Mouse (Mus musculus) embryo, embryonic 10.5 days (tissue): ENCODE measurements at regions not wholly inside any gene's neighbourhood (a gene's known extent, or its start where the extent isn't known, plus 50 kb on each side); places are given as distances from the start of the nearest gene placed in this dataset.
A peak's percentile ranks its signal among the peaks of the same experiment; 100 is the strongest.

Experiments
- DNase-seq: peaks from one replicate; pipeline ENCODE4 v3.0.0-alpha.2; 2015; ENCODE audit warnings: low spot score

DNA sequence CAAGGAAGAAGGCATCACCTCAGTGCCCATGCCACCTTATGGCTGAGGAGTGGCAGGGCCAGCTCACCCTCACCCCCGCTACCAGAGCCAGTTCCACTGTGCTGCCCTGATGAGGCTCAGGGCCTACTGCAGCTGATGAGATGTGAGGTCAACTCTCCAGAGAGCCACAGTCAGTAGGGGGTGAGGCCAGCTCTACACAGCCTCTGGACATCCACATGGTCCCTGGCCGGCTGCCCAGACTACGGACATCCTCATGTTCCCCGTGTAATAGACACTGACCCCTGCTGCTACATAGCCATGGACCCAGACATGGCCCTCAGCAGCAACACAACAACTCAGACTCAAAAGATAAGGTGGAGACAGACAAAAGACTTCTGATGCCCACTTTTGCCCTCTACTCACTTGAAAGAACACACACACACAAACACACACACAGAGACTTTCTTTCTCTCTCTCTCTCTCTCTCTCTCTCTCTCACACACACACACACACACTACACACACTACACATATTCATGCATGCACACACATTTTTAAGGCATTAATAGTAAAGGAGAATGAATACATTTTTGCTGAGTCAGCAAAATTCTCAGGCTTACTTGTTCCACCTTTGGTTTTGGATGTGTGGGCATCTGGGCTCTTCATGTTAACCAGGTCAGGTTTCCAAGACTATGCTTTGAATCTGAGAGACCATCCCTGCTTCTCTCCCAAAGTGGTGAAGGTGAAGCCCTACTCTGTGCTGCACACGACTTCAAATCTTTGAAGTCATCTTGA is 604.4 kb upstream of the Nrp1 start:
- DNase-seq = no peak

DNA sequence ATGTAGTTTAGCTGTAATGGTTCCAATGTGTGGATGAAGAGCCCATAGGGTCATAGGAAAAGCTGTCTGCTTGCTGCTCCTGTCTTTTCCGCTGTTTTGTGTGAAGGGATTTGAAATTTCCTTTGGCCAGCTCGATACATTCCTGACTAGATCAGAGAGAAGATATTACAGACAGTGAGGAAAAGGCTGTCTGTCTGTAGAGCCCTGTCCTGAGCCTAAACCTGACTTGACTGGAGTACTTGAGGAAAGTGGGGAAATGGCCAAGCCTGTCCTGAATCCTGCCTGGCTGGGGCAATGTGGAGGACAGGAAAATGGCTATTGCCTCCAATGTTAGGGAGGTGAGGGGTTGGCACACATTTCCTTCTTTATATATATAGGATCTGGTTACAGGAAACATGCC is 601.0 kb upstream of the Nrp1 start:
- DNase-seq = no peak

DNA sequence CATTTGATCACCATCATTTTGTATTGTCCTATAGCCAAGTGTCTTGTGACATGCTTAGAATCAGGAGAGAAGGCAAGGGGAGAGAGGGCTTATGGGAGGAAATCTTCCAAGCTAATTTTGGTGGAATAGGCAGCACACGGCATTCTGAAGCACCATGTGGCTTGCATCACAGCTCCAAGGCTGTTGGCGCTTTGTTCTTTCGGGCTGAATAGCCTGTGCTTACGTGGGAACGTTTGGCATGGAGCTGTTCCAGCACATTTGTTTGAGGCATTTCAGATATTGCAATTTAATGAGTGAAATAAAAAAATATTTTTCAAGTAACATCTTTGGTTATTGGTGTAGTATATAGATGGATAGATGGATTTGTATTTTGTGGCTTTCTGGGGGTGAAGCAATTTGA is 598.5 kb upstream of the Nrp1 start:
- no peak for DNase-seq

DNA sequence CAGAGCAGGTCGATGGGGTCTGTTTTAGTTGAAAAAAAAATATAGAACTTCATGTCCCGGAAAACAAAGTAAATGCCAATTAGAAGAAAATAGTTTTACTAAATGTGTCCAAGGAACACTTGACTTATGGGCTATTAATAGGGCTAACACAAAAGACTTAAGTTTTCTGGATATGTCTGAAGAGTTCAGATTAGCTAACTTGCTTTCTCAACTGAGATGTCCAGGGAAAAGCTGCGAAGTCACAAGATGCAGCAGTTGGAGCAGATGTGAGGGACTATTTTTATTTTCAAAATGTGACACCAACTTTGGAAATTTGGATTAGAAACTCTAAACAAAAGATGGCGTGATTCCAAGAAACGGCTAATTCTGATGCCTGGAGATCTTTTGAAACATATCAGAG is 593.2 kb upstream of the Nrp1 start:
- no peak for DNase-seq

DNA sequence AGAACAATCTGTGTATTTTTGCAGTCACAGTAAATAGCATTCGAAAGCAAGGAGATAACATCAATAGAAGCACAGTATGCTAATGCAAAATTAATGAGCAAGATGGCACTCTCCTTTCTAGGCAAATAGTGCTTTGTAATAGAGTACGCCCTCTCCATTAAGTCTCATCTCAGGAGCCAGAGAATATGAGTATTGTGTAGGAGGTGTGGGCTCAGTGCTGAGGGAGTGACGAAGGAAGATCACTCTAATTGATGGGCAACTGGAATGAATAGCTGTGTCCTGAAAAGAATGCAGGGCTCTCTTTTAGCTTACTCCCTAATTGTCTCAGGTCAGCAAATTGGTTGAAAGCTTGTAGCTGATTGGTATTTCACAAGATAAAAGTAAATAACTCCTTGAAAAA is 590.1 kb upstream of the Nrp1 start:
- peak; percentile 19 for DNase-seq

DNA sequence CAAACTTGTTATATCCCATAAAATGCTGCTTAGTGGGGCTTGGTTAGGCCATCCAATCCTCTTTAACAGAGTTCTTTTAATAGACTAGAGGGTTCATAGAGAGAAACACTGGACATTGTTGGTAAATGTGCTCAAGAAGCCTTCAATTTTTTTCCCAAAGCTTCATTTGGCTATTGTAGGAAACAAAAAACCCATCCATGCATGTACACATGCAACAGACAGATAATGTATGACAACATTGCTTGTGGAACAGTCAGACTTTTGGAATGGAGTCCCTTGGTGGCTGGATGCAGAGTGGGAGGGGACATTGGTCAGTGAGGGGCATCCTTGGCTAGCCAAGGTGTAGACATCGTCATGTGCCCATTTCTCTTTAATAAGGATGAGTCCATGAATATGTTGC is 588.8 kb upstream of the Nrp1 start:
- no peak for DNase-seq

DNA sequence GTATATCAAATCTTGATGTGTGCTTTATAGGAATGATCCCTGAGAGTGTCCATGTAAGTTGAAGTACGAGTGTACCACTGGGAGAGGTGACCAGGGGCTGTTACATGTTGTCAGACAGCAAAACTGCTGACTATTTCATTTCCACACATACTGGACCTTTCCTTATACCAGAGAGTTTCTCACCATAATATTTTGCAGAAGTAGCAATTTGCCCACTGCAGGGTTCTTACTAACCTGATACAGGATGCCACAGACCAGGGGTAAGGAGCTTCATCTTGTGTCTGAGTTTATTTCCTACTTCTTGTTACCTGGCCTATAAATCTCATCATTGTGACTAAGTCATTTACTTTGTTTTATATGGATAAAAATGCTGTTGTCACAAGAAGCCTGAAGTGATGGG is 586.6 kb upstream of the Nrp1 start:
- no peak for DNase-seq

DNA sequence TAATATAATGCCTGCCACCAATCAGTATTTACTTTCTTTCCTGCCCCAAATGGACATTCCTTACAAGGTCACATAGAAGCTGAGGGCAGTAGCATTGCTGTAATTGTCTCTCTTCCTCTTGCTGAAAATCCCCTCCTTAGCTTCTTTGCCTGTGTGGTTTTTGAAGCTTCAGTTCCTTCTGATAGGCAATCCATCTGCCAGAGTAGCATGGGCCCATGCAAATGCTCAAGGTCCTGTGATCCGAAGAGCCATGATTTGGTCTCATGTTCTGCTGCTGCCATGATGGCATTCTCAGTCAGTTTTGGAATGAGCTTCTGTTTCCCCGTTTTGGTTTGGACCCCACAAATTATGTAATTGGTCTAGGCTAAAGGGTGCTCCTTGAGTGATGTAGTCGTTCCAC is 586.0 kb upstream of the Nrp1 start:
- no peak for DNase-seq

DNA sequence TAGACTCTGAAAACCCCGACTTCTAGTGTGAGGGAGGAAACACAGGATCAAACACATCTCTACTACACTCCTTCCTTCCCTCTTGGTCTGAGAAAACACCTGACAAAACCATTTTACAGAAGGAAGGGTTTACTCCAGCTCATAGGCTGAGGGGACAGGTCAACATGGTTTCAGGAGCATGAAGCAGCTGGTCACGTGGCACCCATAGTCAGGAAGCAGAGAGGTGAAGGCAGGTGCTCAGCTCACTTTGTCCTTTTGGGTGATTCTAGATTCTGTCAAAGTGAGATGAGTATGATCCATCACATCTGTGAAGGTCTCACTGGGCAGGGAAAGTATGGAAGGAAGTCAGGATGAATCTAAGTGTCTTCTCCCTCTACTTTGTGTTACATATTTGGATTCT is 585.5 kb upstream of the Nrp1 start:
- DNase-seq = no peak

DNA sequence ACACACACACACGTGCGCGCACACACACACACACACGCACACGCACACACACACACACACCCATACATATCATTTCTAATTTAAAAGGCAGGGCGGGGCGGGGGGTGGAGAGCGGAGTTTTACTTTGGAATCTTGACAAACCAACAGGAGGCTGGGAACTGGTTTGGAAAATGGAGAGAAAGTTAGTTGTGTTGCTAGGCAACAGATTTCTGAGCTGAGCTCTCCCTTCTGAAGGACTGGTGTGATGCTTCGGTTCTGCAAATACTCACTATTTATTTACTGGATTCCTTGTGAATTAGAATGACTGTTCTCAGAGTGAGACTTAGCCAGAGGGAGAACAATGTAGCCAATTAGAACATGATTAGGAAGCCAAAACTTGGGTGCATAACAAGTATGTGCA is 583.8 kb upstream of the Nrp1 start:
- DNase-seq = peak; percentile 47

DNA sequence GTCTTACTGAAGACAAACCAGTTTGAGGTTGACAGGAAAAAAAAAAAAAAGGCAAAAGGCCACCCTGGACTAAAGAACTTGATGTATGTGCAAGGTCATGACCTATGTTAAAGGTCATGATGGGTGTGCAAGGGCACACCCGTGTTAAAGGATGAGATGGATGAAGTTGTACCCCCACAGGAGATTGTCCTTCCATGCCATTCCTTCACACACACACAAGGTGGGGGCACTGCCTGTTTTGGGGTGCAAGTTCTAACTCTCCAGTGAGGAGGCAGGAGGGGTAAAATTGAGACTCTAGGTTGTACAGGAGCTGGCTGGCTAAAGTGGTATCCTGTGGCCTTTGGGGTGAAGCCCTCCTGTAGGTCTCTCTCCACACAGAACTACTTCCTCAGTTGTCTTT is 583.2 kb upstream of the Nrp1 start:
- DNase-seq = peak; percentile 46

DNA sequence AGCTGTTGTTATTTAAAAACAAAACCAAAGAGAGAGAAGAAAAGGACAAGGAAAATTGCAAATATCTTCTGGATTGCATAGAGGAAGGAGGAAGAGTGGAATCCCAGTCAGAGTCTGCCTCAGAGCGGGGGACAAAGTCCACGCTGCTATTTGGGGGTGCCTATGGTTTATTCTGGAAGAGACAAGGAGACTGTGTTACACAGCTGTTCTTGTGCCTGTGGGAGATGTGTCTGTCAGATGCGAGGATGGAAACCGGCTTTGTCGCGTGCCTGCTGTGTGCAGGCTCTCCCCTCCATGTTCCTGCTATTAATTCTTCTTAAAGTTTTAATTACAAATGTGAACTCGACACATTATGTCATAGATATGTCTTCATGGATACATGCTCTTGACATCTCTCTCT is 582.7 kb upstream of the Nrp1 start:
- DNase-seq = no peak

DNA sequence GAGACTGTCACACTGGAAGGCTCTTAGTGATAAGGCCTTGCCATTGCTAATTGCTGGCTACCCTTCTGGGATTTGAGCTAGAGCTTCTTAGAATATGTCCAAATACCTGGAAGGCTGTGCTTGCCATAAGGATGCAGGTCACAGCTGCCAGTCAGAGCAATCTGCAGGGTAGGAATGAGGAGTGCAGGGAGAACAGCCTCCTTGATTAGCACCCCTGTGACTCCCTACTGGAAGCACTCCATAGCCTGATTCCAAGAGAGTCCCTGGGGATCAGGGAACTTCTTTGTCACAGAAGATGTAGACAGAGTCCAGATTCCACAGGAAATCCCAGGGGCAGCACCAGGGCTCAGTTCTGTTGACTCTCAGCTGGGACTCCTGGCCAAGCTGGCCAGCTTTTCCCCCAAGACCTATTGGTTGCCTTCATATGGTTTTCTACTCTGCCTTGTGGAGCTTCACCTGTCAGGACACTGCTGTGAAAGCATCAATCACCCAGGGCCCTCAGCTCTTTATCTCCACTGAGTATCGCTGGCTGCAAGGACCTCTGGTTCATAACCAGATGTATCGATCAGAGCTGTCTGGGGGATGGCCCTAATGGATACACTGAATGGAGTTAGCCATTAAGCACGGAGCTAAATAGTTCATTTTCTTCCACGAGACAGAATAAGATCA is 579.9 kb upstream of the Nrp1 start:
- peak; percentile 45 for DNase-seq

DNA sequence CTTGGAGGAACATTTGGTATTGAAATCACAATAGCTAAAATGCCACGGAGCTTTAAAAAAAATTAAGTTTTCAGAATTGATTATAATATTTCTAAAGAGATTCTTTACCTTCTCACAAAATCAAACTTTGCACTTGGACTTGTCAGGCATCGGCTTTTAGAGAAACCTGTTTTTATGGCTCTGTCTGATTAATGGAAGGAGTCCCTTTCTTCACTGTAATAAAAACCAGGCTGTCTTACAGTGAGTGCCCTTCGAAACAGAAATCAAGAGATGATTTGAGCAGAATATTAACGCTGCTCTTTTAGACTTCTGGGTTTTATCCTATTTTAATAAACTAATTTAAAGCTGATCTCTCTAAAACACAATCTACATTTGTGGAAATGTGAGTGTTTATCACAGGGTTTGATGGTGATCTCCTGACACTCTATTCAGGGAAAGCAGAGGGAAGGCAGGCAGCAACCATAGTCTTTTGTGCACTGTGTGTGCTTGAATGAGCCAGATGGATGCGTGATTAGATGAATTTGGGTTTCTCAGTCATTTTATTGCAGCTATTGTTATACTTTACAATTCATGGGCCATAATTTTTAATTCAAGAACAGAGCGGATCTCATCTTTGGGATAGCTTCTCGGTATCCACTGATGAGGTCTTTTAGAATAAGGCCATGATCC is 579.2 kb upstream of the Nrp1 start:
- DNase-seq = peak; percentile 24

DNA sequence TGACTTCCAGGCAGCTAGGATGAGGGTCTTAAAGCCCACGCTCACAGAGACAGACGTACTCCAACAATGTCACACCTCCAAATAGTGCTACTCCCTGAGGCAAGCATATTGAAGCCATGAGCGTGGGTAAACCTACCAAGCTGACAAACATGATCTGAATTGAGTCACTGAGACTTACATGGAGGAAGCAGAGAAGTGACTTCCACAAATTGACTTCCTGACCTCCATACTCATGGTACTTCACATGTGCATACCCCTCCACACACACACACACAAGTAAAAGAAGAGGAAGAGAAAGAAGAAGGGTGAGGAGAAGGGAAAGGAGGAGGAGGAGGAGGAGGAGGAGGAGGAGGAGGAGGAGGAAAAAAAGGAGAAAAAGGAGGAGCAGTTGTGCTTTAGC is 577.8 kb upstream of the Nrp1 start:
- DNase-seq = no peak

DNA sequence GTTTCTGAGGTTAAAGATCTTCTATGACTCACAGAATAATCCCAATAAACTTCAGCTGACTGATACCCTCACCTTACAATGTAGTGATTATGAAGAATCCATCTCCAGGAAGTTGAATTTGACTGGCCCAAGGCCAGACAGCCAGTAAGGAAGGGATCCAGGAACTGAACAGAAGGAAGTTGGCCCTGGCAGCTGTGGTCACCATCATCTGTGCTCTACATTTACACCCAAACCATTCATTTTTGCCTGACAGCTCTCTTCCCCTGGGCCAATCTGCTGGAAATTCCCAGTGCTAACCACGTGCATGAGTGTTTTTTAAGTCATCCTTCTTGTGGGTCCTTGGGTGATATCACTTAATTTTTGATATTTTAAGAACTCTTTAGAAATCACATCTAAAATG is 577.4 kb upstream of the Nrp1 start:
- no peak for DNase-seq

DNA sequence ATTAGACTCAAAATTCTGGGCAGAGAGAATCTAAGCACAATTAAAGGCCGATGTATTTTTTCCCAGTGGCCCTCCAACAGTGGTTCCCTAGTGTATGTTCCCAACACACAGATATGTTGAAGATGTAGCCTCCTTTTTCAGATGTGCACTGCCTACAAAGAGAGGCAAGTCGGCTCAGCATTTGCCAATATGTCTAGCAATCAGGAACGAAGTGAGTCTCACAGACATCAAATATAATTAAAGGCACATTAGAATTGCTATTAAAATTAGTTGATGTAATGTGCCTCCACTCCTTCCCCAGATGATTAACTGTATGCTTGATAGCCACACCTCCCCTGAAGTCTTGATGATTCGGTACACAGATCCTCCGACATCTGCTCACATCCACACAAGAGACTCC is 565.8 kb upstream of the Nrp1 start:
- DNase-seq = no peak

DNA sequence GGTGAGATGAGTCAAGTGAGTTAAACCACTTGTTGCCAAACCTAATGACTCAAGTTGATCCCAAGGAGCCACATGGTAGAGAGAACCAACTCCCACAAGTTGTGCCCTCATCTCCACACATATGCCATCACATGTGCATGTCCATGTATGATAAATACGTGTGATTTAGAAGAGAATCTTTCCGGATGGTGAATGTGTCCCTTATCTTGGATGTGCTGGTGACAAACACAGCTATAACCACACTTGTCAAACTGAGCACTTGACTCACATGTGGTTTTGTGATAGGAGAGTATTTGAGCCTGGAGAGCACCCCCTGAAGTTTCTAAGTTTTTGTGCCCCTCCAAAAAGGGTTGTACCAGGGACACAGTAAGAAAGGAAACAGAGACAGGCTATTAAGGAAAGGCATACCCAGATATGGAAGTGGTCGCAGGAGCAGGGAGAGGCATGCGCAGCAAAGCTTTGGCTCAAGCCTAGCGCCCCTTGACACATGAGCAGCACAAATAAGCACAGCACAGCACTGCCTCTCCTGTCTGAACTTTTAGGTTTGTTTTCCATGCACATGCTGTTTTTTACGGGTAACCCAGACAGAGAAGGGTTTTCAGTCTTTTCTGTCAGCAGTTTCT is 558.4 kb upstream of the Nrp1 start:
- no peak for DNase-seq

DNA sequence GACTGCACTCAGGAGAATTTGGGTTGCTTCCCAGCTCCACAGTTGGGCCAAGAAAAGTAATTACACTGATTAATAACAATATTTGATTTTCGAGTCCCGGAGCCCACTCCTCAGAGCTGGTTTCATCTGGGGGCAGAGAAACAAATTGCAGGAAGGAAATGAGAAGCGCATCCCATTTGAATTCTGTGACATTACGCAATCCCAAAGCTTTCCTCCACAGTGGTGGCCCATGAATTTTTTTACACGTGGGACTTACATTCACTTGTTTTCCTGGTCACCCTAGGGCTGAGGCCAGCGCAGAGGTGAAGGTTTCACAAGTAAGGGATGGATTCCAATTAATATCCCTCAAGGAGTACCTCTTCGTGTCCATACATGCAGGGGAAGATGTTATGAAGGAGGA is 556.3 kb upstream of the Nrp1 start:
- DNase-seq = no peak

DNA sequence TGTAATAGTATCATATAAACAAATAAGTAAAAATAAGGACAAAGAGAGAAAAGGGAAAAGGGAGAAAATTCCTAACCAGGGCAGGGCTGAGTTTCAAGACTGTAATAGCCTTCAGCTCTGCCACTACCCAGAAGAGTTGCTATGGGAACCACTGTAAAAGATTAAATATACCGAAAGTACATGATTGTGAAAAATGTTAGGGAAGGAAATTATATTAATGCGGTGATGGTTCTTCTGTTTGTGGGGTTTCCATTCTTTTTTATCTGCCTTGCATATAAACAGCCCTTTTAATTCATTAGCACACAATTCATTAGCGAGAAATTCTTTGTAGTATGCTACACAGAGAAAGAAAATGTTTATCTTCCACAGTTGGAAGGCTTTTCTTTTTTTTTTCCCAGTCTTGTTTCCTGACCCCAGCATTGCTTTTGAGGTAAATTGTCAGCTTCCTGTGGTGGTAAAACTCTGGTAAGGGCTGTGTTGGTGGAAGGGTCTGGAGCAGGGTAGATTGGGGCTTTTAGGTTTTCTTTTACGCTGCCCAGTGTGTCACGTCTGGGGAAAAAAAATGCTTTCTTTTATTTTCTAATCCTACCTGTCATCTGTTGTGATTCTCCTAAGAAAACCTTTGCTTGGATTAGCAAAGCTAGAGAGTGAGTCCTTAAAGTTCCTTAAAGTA is 555.6 kb upstream of the Nrp1 start:
- no peak for DNase-seq

DNA sequence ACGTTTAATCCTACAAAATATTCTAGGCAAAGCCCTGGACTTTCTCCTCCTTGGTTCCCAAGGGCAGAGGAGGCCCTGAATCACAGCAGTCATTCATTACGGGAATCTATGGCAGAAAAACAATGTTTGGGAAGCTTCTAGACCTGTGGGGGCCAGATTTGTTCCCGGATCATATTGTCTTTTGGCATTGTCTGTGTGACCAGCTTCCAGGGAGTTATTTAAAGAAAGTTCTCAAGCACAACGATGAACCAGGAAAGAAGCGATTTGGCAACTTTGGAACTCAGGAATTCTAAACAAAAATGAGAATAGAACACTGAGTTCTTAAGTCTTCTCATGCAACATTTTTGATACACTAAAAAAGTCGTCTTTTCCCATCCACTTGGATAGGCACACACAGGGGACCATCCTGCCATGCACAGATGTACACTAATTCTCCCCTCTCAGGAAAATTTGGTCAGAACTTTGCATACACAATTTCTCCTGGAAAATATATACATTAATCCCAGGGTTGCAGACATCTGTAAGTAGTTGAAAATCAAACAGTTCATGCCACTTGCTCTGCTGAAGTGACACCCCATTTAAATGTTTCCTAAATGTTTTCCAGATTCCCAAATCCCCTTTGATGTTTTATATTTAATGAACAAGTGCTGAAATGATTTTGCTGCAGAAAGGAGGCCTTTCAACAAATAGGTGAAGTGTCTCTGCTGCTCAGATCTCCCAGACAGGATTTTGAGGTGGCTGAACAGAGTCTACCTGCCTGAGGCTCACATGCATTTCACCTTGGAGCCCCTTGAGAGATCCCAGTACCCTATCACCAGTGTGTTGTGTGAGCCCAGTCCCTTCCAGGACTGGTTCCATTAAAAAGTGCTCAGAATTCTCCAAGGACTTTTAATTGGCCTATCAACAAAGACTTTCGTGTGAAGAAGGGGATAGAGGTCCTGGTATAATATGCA is 548.9 kb upstream of the Nrp1 start:
- DNase-seq = peak; percentile 26
